ENCODE assay signal across 8 mouse cellular contexts in genomic region chrX:12760501-12760900, GRCm38 (mm10). TPM values are rescaled to one million over a fixed set of nuclear protein-coding genes. Genes with fewer than 3 reads are reported as not detected.
DNase-seq lines count a peak whose midpoint lies in the region; ATAC-seq lines count a peak whose summit lies in the region.

No protein-coding gene starts in this region.

- no peak overlapping the region for H3K27ac ChIP-seq in kidney, embryonic 15.5 days
- no peak overlapping the region for H3K27ac ChIP-seq in hindbrain, embryonic 11.5 days (ENCODE audit: low read depth, low read length)
- no peak overlapping the region for H3K27ac ChIP-seq in midbrain, embryonic 12.5 days (replicated peaks)

- 0 out of 2 replicates have a peak overlapping the region, but pooled peaks have one; percentile 73 for H3K9ac ChIP-seq in kidney, embryonic 15.5 days
- H3K9ac ChIP-seq in hindbrain, embryonic 11.5 days (ENCODE audit: low read depth, low read length): peak overlapping the region; percentile 71; the same call in 1 of the 2 replicates
- H3K9ac ChIP-seq in midbrain, embryonic 12.5 days (replicated peaks): peak overlapping the region; percentile 39

- H3K9me3 ChIP-seq in kidney, embryonic 15.5 days (replicated peaks): no peaks in the 10 kb centered on the region
- no peaks in the 10 kb centered on the region for H3K9me3 ChIP-seq in hindbrain, embryonic 11.5 days (ENCODE audit: control insufficient read depth, low read length)
- H3K9me3 ChIP-seq in midbrain, embryonic 12.5 days: no peaks in the 10 kb centered on the region

- intact Hi-C loops in gastrocnemius, postnatal 14 days (cut with DNase I; ENCODE audit: low total_unique reads): no loop called here

- H3K27me3 ChIP-seq in kidney, embryonic 15.5 days: peaks cover 21% of the 10 kb centered on the region
- H3K27me3 ChIP-seq in hindbrain, embryonic 11.5 days (ENCODE audit: control insufficient read depth, insufficient read depth, low read length): 0 out of 2 replicates have a peak, but pooled peaks cover 4% of the 10 kb centered on the region
- peaks cover 5% of the 10 kb centered on the region; the same call in 1 of the 2 replicates for H3K27me3 ChIP-seq in midbrain, embryonic 12.5 days

- H3K36me3 ChIP-seq in kidney, embryonic 15.5 days: no peaks in the 10 kb centered on the region
- H3K36me3 ChIP-seq in hindbrain, embryonic 11.5 days (ENCODE audit: control insufficient read depth, insufficient read depth, low read length): no peaks in the 10 kb centered on the region
- H3K36me3 ChIP-seq in midbrain, embryonic 12.5 days: no peaks in the 10 kb centered on the region

- DNase-seq in kidney, postnatal 36 days: no peak
- DNase-seq in NIH3T3 (ENCODE audit: low read depth): peak; percentile 3
- DNase-seq in hindbrain, embryonic 11.5 days (ENCODE audit: low spot score): peak; percentile 10
- no peak for DNase-seq in gastrocnemius, postnatal 14 days
- DNase-seq in cerebellum, postnatal 36 days: no peak
- no peak for DNase-seq in layer of hippocampus, adult 18-20 months (ENCODE audit: low spot score in 2 of 2)

- H3K4me3 ChIP-seq in kidney, embryonic 15.5 days (replicated peaks): peak overlapping the region; percentile 64
- peak overlapping the region; percentile 62 for H3K4me3 ChIP-seq in hindbrain, embryonic 11.5 days (ENCODE audit: low read depth, low read length)
- peak overlapping the region; percentile 65 for H3K4me3 ChIP-seq in midbrain, embryonic 12.5 days

- peak overlapping the region; percentile 59 for H3K4me2 ChIP-seq in kidney, embryonic 15.5 days
- peak overlapping the region; percentile 43 for H3K4me2 ChIP-seq in hindbrain, embryonic 11.5 days (replicated peaks; ENCODE audit: low read depth, low read length)
- H3K4me2 ChIP-seq in midbrain, embryonic 12.5 days (replicated peaks): peak overlapping the region; percentile 56

- 19% methylated on average over 8 of the region's 8 CpGs for WGBS in kidney, embryonic 15.5 days
- 22% methylated on average over 8 of the region's 8 CpGs for WGBS in hindbrain, embryonic 11.5 days
- 29% methylated on average over 8 of the region's 8 CpGs for WGBS in midbrain, embryonic 12.5 days

- 0 out of 2 replicates have a peak, but pooled peaks cover 2% of the 10 kb centered on the region for H3K4me1 ChIP-seq in kidney, embryonic 15.5 days
- no peaks in the 10 kb centered on the region for H3K4me1 ChIP-seq in hindbrain, embryonic 11.5 days (replicated peaks; ENCODE audit: control insufficient read depth, insufficient read depth, low read length)
- 0 out of 2 replicates have a peak, but pooled peaks cover 8% of the 10 kb centered on the region for H3K4me1 ChIP-seq in midbrain, embryonic 12.5 days

- no peak for ATAC-seq in kidney, embryonic 15.5 days (replicated peaks; ENCODE audit: low FRiP score)
- no peak for ATAC-seq in hindbrain, embryonic 11.5 days (ENCODE audit: low FRiP score)
- no peak for ATAC-seq in midbrain, embryonic 12.5 days (ENCODE audit: low FRiP score, low read depth)

RNA-seq across cellular contexts. Expression of gene Med14, which starts 1.4 kb away (rescaled TPM):
- polyA plus RNA-seq in kidney, embryonic 15.5 days (2015; fragmentation: Nextera tagmentation; extraction: Ambion mirVana): 12.4 and 12.8 TPM in 2 replicates
- polyA plus RNA-seq in hindbrain, embryonic 11.5 days (2014; fragmentation: Nextera tagmentation; extraction: Ambion mirVana): 23.0 and 27.8 TPM in 2 replicates
- polyA plus RNA-seq in midbrain, embryonic 12.5 days (2016; fragmentation: Nextera tagmentation; extraction: Ambion mirVana): 18.1 and 21.4 TPM in 2 replicates
- 10 to 100 TPM; 17.8 to 18.6 TPM for total RNA-seq in gastrocnemius, postnatal 14 days (2021)
- total RNA-seq in layer of hippocampus, adult 18-20 months (2021): 10 to 100 TPM; 72.7 to 81.0 TPM

Comparison
In these comparisons a context has a peak if more than half of its experiments do, and no peak if none do; other contexts are left out.
1. DNase-seq: peak in NIH3T3 (single experiment) and hindbrain, embryonic 11.5 days (single experiment); none in kidney, postnatal 36 days (0 of 2), gastrocnemius, postnatal 14 days (single experiment), cerebellum, postnatal 36 days (0 of 2) and layer of hippocampus, adult 18-20 months (0 of 2).
2. Peak in every context shown above with its lines, with median percentiles within 50 percentile points of each other: H3K4me2 ChIP-seq, H3K4me3 ChIP-seq and H3K9ac ChIP-seq.